Mouse (Mus musculus) embryonic fibroblast, embryonic 13.5 days (primary cell): Measurements from ENCODE around the gene Lce1a2.

Experiments
- CTCF ChIP-seq: IDR thresholded peaks from 2 replicates; pipeline ENCODE4 v1.5.1; 2011; ENCODE audit warnings: mild to moderate bottlenecking, control low read depth, low read length, moderate library complexity, borderline replicate concordance; ENCODE audit not compliant: insufficient read depth
- POLR2A ChIP-seq: IDR thresholded peaks from 2 replicates; pipeline ENCODE4 v1.6.1; 2011; ENCODE audit warnings: low read depth, mild to moderate bottlenecking, control low read depth, low read length, moderate library complexity

GRCm38 (mm10) chr3:92691688-92692087 lies 21.6 kb upstream of the Lce1a2 start:
- TF ChIP-seq POLR2A (no peak), CTCF (no peak)
